Mouse (Mus musculus) liver, embryonic 11.5 days (tissue): ENCODE measurements at regions not wholly inside any gene's neighbourhood (a gene's known extent, or its start where the extent isn't known, plus 50 kb on each side); places are given as distances from the start of the nearest gene placed in this dataset.

ENCODE experiments used
- ATAC-seq: fragments of 200-750 bp; cut with Nextera tagmentation; replicated peaks from 2 replicates; pipeline ENCODE4 v1.8.0; 2017; ENCODE audit warnings: moderate number of reproducible peaks, mild to moderate bottlenecking, moderate TSS enrichment, moderate library complexity; ENCODE audit not compliant: low FRiP score
- DNase-seq: peaks from one replicate; pipeline ENCODE4 v3.0.0-alpha.2; 2017; ENCODE audit warnings: low spot score
- H3K27ac ChIP-seq: fragments of 300-500 bp; sonication (generic); 2 replicates; pipeline ENCODE4 v1.5.1; 2014; ENCODE audit warnings: mild to moderate bottlenecking, low read depth, low read length, control low read depth
- H3K27me3 ChIP-seq: fragments of 300-500 bp; sonication (generic); replicated peaks from 2 replicates; pipeline ENCODE4 v1.6.1; 2014; ENCODE audit warnings: low read length, mixed read lengths; ENCODE audit not compliant: control insufficient read depth, insufficient read depth
- H3K36me3 ChIP-seq: fragments of 300-500 bp; sonication (generic); 2 replicates; pipeline ENCODE4 v1.6.1; 2014; ENCODE audit warnings: mild to moderate bottlenecking, low read length, moderate library complexity, mixed read lengths; ENCODE audit not compliant: control insufficient read depth, insufficient read depth
- H3K4me1 ChIP-seq: fragments of 300-500 bp; sonication (generic); replicated peaks from 2 replicates; pipeline ENCODE4 v1.6.1; 2014; ENCODE audit warnings: low read length, mixed read lengths; ENCODE audit not compliant: control insufficient read depth, insufficient read depth
- H3K4me2 ChIP-seq: fragments of 300-500 bp; sonication (generic); 2 replicates; pipeline ENCODE4 v1.6.1; 2014; ENCODE audit warnings: mild to moderate bottlenecking, control low read depth, moderate library complexity
- H3K4me3 ChIP-seq: fragments of 300-500 bp; sonication (generic); 2 replicates; pipeline ENCODE4 v1.5.1; 2014; ENCODE audit warnings: low read depth, low read length, control low read depth
- H3K9ac ChIP-seq: fragments of 300-500 bp; sonication (generic); 2 replicates; pipeline ENCODE4 v1.6.1; 2014; ENCODE audit warnings: low read depth, low read length, control low read depth
- H3K9me3 ChIP-seq: fragments of 300-500 bp; sonication (generic); 2 replicates; pipeline ENCODE4 v1.6.1; 2016; ENCODE audit warnings: low read length, inconsistent platforms, mixed read lengths; ENCODE audit not compliant: control insufficient read depth
- WGBS: fragments of 180-500 bp; shearing (Covaris S2); extraction: QIAGEN DNeasy Blood & Tissue Kit; methylation state at CpG from one replicate; pipeline ENCODE4 v1.1.7; 2014; 5-methylcytosine and 5-hydroxymethylcytosine counted together

DNA sequence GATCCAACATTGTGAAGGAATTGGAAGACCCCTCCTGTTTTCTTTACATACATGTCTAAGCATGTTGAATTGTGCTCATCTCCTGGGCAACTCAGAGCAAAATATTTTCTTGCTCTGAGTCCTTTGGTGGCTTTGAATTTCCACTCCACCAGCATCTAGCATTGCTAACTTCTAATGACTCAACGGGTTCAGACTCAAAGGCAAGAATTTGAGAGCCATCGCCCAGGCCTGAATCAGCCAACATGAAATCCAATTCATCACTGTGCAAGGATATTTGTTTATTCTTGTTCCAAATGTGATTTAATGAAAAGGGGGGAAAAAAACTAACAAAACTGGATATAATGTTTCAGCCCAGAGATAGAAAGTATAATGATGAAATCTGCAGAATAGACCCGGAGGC, 121.9 kb upstream of the Phactr1 start:
- H3K4me2 ChIP-seq, result no peak overlapping the region
- no peak overlapping the region for H3K4me3 ChIP-seq
- DNase-seq (no peak), ATAC-seq (no peak)
- no peaks in the 10 kb centered on the region for H3K4me1 ChIP-seq
- no peak overlapping the region for H3K27ac ChIP-seq
- WGBS, result 88% methylated on average over 3 of the region's 3 CpGs
- no peaks in the 10 kb centered on the region for H3K27me3 ChIP-seq
- no peaks in the 10 kb centered on the region for H3K9me3 ChIP-seq
- no peak overlapping the region for H3K9ac ChIP-seq
- H3K36me3 ChIP-seq, result no peaks in the 10 kb centered on the region

DNA sequence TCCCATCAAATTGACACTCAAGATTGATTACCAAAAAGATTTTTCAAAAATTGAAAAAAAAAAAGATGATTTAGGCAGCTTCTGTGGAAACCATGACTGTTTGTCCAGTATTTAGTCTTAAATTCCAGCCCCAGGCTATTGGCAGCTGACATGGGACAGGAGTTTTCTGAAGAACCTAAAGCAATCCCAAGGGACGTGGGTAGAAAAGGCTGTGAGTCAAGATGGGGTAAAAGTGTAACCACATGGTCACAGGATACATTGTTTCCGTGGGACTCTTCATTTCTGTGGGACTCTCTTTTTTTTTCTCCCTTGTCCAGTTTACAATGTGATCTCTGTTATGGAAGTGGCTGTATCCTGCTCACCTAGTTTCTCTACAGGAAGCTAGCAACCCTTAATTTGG, 119.0 kb upstream of the Phactr1 start:
- WGBS, result 55% methylated on average over 2 of the region's 2 CpGs

GRCm38 (mm10) chr13:42565291-42566058, 114.9 kb upstream of the Phactr1 start:
- H3K9ac ChIP-seq, result no peak overlapping the region
- H3K27ac ChIP-seq, result no peak overlapping the region; the same call in 1 of the 2 replicates
- no peaks in the 10 kb centered on the region for H3K4me1 ChIP-seq
- 55% methylated on average over 26 of the region's 26 CpGs for WGBS
- H3K4me2 ChIP-seq, result no peak overlapping the region; the same call in none of the 2 replicates
- no peaks in the 10 kb centered on the region for H3K36me3 ChIP-seq
- no peaks in the 10 kb centered on the region for H3K27me3 ChIP-seq
- no peaks in the 10 kb centered on the region for H3K9me3 ChIP-seq
- no peak overlapping the region for H3K4me3 ChIP-seq
- 0 out of 2 replicates have a peak, but pooled peaks have one; percentile 20 for ATAC-seq
- no peak for DNase-seq

More for the DNA sequence above, 119.0 kb upstream of the Phactr1 start:
- H3K9ac ChIP-seq, result no peak overlapping the region
- H3K36me3 ChIP-seq, result no peaks in the 10 kb centered on the region
- no peak for ATAC-seq
- H3K4me3 ChIP-seq, result no peak overlapping the region
- DNase-seq, result no peak
- H3K4me1 ChIP-seq, result no peaks in the 10 kb centered on the region
- no peak overlapping the region for H3K4me2 ChIP-seq
- no peaks in the 10 kb centered on the region for H3K9me3 ChIP-seq
- H3K27me3 ChIP-seq, result no peaks in the 10 kb centered on the region
- no peak overlapping the region for H3K27ac ChIP-seq

DNA sequence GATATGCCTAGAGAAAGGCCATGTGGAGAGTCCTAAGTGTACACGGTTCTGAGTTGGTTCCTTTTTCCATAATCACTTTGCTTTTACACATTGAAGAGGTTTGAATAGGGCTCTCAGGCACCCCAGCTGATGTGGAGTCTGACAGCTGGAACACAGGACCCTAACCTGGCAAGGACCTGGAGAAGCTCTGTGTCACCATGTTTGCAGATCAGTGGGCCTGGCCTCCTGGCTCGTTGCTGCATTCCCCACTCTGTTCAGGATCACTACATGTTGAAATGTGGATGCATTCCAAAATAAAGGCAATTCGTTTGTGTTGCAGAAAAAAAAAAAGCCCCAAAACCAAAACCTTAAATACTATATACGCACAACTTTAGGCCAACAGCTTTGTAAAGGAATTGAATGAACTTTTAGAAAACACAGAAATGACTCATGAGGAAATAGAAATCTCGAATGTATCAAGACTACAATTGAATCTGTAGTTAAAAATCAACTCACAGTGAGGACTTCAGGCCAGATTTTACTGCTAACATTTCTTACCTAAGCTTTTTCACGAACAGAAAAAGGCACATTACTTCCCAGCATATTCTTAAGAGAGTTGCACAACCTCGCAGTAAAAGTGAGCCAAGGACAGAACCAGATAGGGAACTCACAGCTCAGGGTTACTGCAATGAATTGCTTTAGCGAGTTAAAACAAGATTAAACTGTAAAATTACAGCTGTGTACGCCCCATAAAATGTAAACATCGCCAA, 109.6 kb upstream of the Phactr1 start:
- Histone ChIP-seq H3K27ac (no peak overlapping the region), H3K4me1 (no peaks in the 10 kb centered on the region), H3K9me3 (no peaks in the 10 kb centered on the region), H3K27me3 (no peaks in the 10 kb centered on the region), H3K4me2 (no peak overlapping the region), H3K9ac (no peak overlapping the region), H3K4me3 (no peak overlapping the region), H3K36me3 (no peaks in the 10 kb centered on the region)
- DNase-seq, result no peak
- ATAC-seq, result no peak
- 69% methylated on average over 10 of the region's 10 CpGs for WGBS

GRCm38 (mm10) chr13:42574189-42574588, 106.2 kb upstream of the Phactr1 start:
- no peaks in the 10 kb centered on the region for H3K27me3 ChIP-seq
- no peaks in the 10 kb centered on the region for H3K4me1 ChIP-seq
- H3K36me3 ChIP-seq, result no peaks in the 10 kb centered on the region
- H3K9ac ChIP-seq, result no peak overlapping the region
- ATAC-seq (no peak), DNase-seq (no peak)
- no peak overlapping the region for H3K4me3 ChIP-seq
- no peaks in the 10 kb centered on the region for H3K9me3 ChIP-seq
- H3K4me2 ChIP-seq, result no peak overlapping the region
- 38% methylated on average over 4 of the region's 4 CpGs for WGBS
- H3K27ac ChIP-seq, result no peak overlapping the region

DNA sequence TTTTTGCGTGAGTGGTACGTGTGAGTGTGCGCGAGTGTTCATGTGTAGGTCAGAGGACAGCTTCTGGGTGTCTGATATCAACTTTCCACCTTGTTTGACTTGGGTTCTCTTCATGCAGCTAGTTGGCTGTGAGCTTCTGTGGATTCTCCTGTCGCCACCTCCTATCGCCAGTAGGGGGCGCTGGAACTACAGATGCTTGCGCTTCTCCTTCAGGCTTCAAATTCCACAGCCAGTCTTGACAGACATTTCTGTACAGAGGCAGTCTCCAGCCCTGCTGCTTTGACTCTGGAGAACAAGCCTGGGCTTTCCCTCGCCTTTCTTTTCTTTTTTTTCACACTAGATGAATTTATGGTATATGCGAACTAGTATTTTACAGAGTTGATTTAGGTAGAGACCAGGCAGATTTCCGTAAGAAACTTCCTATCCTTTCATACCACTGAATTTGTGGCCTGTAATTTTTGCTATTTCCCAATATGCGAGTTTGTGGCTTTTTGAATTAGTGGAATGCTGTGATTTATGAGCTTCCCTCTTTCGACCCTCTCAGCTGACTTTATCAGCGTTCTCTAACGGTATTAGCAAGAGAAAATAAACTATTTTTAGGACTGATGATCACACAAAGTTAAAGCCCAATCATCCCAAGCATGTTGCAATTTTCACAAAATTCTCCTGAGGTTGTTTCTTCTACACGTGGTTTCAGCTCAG, 104.5 kb upstream of the Phactr1 start:
- ATAC-seq, result no peak
- no peak overlapping the region for H3K9ac ChIP-seq
- 28% methylated on average over 16 of the region's 16 CpGs for WGBS

GRCm38 (mm10) chr13:42579471-42579870, 101.0 kb upstream of the Phactr1 start:
- 49% methylated on average over 3 of the region's 3 CpGs for WGBS

More for the DNA sequence above, 104.5 kb upstream of the Phactr1 start:
- Histone ChIP-seq H3K27me3 (no peaks in the 10 kb centered on the region), H3K4me3 (no peak overlapping the region), H3K4me1 (no peaks in the 10 kb centered on the region), H3K27ac (no peak overlapping the region), H3K36me3 (no peaks in the 10 kb centered on the region), H3K9me3 (no peaks in the 10 kb centered on the region), H3K4me2 (no peak overlapping the region)
- DNase-seq, result no peak

GRCm38 (mm10) chr13:42589136-42589535, 91.3 kb upstream of the Phactr1 start:
- Histone ChIP-seq H3K36me3 (no peaks in the 10 kb centered on the region), H3K9ac (no peak overlapping the region), H3K4me3 (no peak overlapping the region), H3K27ac (no peak overlapping the region), H3K27me3 (no peaks in the 10 kb centered on the region), H3K9me3 (no peaks in the 10 kb centered on the region), H3K4me1 (no peaks in the 10 kb centered on the region), H3K4me2 (no peak overlapping the region)
- DNase-seq (no peak), ATAC-seq (no peak)
- 61% methylated on average over 2 of the region's 2 CpGs for WGBS

More at GRCm38 (mm10) chr13:42579471-42579870, 101.0 kb upstream of the Phactr1 start:
- Histone ChIP-seq H3K4me3 (no peak overlapping the region), H3K36me3 (no peaks in the 10 kb centered on the region), H3K4me1 (no peaks in the 10 kb centered on the region), H3K9ac (no peak overlapping the region), H3K27ac (no peak overlapping the region), H3K27me3 (no peaks in the 10 kb centered on the region), H3K9me3 (no peaks in the 10 kb centered on the region), H3K4me2 (no peak overlapping the region)
- no peak for ATAC-seq
- no peak for DNase-seq
